In the genomic region with DNA sequence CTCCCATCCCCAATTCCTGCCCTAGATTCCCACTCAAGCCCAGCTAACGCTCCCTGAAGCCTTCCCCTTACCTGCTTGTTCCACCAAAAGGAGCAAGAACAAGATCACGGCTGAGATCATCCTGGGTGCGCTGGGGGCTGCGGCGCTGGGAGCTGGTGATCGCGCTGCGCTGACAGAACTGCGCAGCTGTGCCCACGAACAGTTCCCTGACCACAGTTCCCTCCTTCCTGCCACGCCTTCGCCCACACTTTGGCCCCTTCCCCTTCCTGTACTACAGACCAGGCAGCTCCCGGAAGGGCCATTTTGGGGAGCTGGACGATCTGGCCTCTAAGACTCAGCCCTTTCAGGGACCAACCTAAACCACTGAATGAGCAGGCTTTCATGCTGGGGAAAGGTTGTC, we compare ENCODE assay signal across 8 mouse cellular contexts. TPM values are rescaled to one million over a fixed set of nuclear protein-coding genes. Genes with fewer than 3 reads are reported as not detected.
A peak's percentile ranks its signal among the peaks of the same experiment; 100 is the strongest.
DNase-seq lines count a peak whose midpoint lies in the region; ATAC-seq lines count a peak whose summit lies in the region.

A gene (minus strand): TSS at position 240 of the 400 bp plus-strand sequence.

- 83% methylated on average over 14 of the region's 14 CpGs for WGBS in kidney, embryonic 16.5 days
- WGBS in heart, embryonic 14.5 days: 85% methylated on average over 14 of the region's 14 CpGs
- 93% methylated on average over 14 of the region's 14 CpGs for WGBS in midbrain, embryonic 16.5 days

- no peaks in the 10 kb centered on the region for H3K9me3 ChIP-seq in kidney, embryonic 16.5 days (ENCODE audit: low read length)
- H3K9me3 ChIP-seq in heart, embryonic 14.5 days (ENCODE audit: control insufficient read depth, low read length): no peaks in the 10 kb centered on the region
- H3K9me3 ChIP-seq in midbrain, embryonic 16.5 days (replicated peaks; ENCODE audit: control insufficient read depth, low read length, poor library complexity, severe bottlenecking): no peaks in the 10 kb centered on the region

- ATAC-seq in kidney, embryonic 16.5 days (ENCODE audit: low FRiP score, low TSS enrichment): no peak
- no peak for ATAC-seq in heart, embryonic 14.5 days (ENCODE audit: insufficient number of reproducible peaks, insufficient read depth, low FRiP score, low read depth)
- ATAC-seq in midbrain, embryonic 16.5 days: no peak

- 0 out of 2 replicates have a peak, but pooled peaks cover 8% of the 10 kb centered on the region for H3K4me1 ChIP-seq in kidney, embryonic 16.5 days (ENCODE audit: insufficient read depth, low read length)
- H3K4me1 ChIP-seq in heart, embryonic 14.5 days (ENCODE audit: control insufficient read depth in 2 of 2, insufficient read depth in 2 of 2, low read length in 2 of 2): peaks cover 4 to 5% of the 10 kb centered on the region in 2 experiments; a peak in 2 of 4 replicates
- no peaks in the 10 kb centered on the region for H3K4me1 ChIP-seq in midbrain, embryonic 16.5 days (ENCODE audit: control insufficient read depth, insufficient read depth, low read length)

- no peak within 1 kb of the TSS for H3K4me2 ChIP-seq in kidney, embryonic 16.5 days (replicated peaks; ENCODE audit: low read depth, low read length)
- H3K4me2 ChIP-seq in heart, embryonic 14.5 days (ENCODE audit: low read length): no peak within 1 kb of the TSS
- no peak within 1 kb of the TSS for H3K4me2 ChIP-seq in midbrain, embryonic 16.5 days (ENCODE audit: low read length)

- H3K27ac ChIP-seq in kidney, embryonic 16.5 days (ENCODE audit: low read length): no peak within 1 kb of the TSS; the same call in 1 of the 2 replicates
- H3K27ac ChIP-seq in heart, embryonic 14.5 days (replicated peaks in 1 of 2; ENCODE audit: control insufficient read depth in 1 of 2, insufficient read depth in 1 of 2, low read depth in 2 of 2, low read length in 2 of 2): peak within 1 kb of the TSS in 1 of 2 experiments; percentile 14; a peak in 1 of 4 replicates
- H3K27ac ChIP-seq in midbrain, embryonic 16.5 days (ENCODE audit: low read length): no peak within 1 kb of the TSS

- no peak for DNase-seq in kidney, postnatal 25 days
- DNase-seq in adrenal gland, postnatal 4 days (ENCODE audit: low spot score in 2 of 2): no peak
- DNase-seq in left cerebral cortex, postnatal 36 days (ENCODE audit: low spot score in 2 of 2): no peak
- no peak for DNase-seq in cerebellum, postnatal 4 days (ENCODE audit: low spot score in 2 of 2)
- no peak for DNase-seq in cerebellum, adult 18-20 months

- intact Hi-C loops in left cerebral cortex, postnatal 36 days (cut with DNase I): no loop called here

- no peak within 1 kb of the TSS for H3K4me3 ChIP-seq in kidney, embryonic 16.5 days (ENCODE audit: low read length)
- H3K4me3 ChIP-seq in heart, embryonic 14.5 days (ENCODE audit: control insufficient read depth in 1 of 2, insufficient read depth in 1 of 2, low read depth in 1 of 2, low read length in 2 of 2): no peak within 1 kb of the TSS
- H3K4me3 ChIP-seq in midbrain, embryonic 16.5 days (ENCODE audit: low read depth, low read length): no peak within 1 kb of the TSS

- no peaks in the 10 kb centered on the region for H3K27me3 ChIP-seq in kidney, embryonic 16.5 days (ENCODE audit: insufficient read depth, low read length)
- H3K27me3 ChIP-seq in heart, embryonic 14.5 days (ENCODE audit: control insufficient read depth, insufficient read depth, low read length): no peaks in the 10 kb centered on the region
- no peaks in the 10 kb centered on the region for H3K27me3 ChIP-seq in midbrain, embryonic 16.5 days (ENCODE audit: control insufficient read depth, insufficient read depth, low read depth, low read length)

- no peak within 1 kb of the TSS for H3K9ac ChIP-seq in kidney, embryonic 16.5 days (replicated peaks; ENCODE audit: low read length)
- H3K9ac ChIP-seq in heart, embryonic 14.5 days (ENCODE audit: low read length): 0 out of 2 replicates have a peak within 1 kb of the TSS, but pooled peaks have one; percentile 7
- H3K9ac ChIP-seq in midbrain, embryonic 16.5 days (ENCODE audit: low read depth, low read length): no peak within 1 kb of the TSS

- peaks cover 54% of the 10 kb centered on the region for H3K36me3 ChIP-seq in kidney, embryonic 16.5 days (ENCODE audit: insufficient read depth, low read length)
- H3K36me3 ChIP-seq in heart, embryonic 14.5 days (ENCODE audit: control insufficient read depth, insufficient read depth, low read length): peaks cover 57% of the 10 kb centered on the region
- H3K36me3 ChIP-seq in midbrain, embryonic 16.5 days (ENCODE audit: control insufficient read depth, insufficient read depth, low read length): peaks cover 33% of the 10 kb centered on the region

RNA-seq across cellular contexts. Expression of the gene that starts here (rescaled TPM):
- polyA plus RNA-seq in kidney, embryonic 16.5 days (2015; fragmentation: Nextera tagmentation; extraction: Ambion mirVana): 35.0 and 37.2 TPM in 2 replicates
- 10 to 100 TPM; 22.4 to 23.2 TPM for total RNA-seq in adrenal gland, postnatal 4 days (2021)
- polyA plus RNA-seq in heart, embryonic 14.5 days (2014; fragmentation: Nextera tagmentation; extraction: Ambion mirVana): 30.1 and 37.7 TPM in 2 replicates
- 10 to 100 TPM; 13.5 to 13.8 TPM for total RNA-seq in left cerebral cortex, postnatal 36 days (2021)
- 15.9 and 19.3 TPM in 2 replicates for polyA plus RNA-seq in midbrain, embryonic 16.5 days (2015; fragmentation: Nextera tagmentation; extraction: Ambion mirVana)
